Mouse (Mus musculus) E14TG2a.4 (cell line): ENCODE results near the gene Slc22a14.

ENCODE experiments used
- CTCF ChIP-seq: conservative IDR thresholded peaks from 2 replicates; pipeline ENCODE4 v1.5.1; 2014; ENCODE audit warnings: low read length
- POU5F1 ChIP-seq: IDR thresholded peaks from 2 replicates; pipeline ENCODE4 v1.6.1; 2014; ENCODE audit warnings: low read length, borderline replicate concordance

DNA sequence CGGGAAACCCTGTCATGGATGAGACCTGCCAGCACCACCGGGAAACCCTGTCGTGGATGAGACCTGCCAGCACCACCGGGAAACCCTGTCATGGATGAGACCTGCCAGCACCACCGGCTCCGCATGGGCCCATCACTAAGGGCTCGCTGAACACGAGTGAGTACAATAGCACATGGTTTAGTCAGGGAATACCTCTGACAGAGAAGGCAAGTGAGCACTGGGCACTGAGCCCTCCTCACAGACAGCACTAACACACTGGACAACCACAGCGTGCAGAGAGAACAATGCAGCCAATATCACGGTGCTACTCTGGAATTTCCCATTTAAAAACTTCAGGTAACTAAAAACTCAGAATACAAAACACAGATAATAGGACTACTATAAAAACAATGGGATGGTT, 52.3 kb downstream of the Slc22a14 start:
- TF ChIP-seq CTCF (no peak), POU5F1 (no peak)
